Mouse (Mus musculus) kidney, embryonic 14.5 days (tissue): ENCODE results near the gene Olfr235. TPM values are rescaled to one million over a fixed set of nuclear protein-coding genes. Genes with fewer than 3 reads are reported as not detected.
"Not testable (repeated sequence)": the region's sequence is repeated elsewhere in the genome, so short reads cannot be mapped to it uniquely, and the experiment has no call there.

Experiments
- ATAC-seq: fragments of 200-750 bp; cut with Nextera tagmentation; 2 replicates; pipeline ENCODE4 v1.8.0; 2017; ENCODE audit warnings: moderate number of reproducible peaks, mild to moderate bottlenecking, moderate TSS enrichment, moderate library complexity; ENCODE audit not compliant: low FRiP score, low TSS enrichment
- H3K27ac ChIP-seq: fragments of 300-500 bp; sonication (generic); 2 replicates; pipeline ENCODE4 v1.5.1; 2014; ENCODE audit warnings: low read depth, mild to moderate bottlenecking, low read length, moderate library complexity, mixed read lengths
- H3K27me3 ChIP-seq: fragments of 300-500 bp; sonication (generic); 2 replicates; pipeline ENCODE4 v1.6.1; 2014; ENCODE audit warnings: mild to moderate bottlenecking, low read length; ENCODE audit not compliant: control insufficient read depth, insufficient read depth
- H3K36me3 ChIP-seq: fragments of 300-500 bp; sonication (generic); 2 replicates; pipeline ENCODE4 v1.6.1; 2014; ENCODE audit warnings: low read length, mixed read lengths; ENCODE audit not compliant: control insufficient read depth, insufficient read depth
- H3K4me1 ChIP-seq: fragments of 300-500 bp; sonication (generic); 2 replicates; pipeline ENCODE4 v1.6.1; 2014; ENCODE audit warnings: low read length, mixed read lengths; ENCODE audit not compliant: control insufficient read depth, insufficient read depth
- H3K4me2 ChIP-seq: fragments of 300-500 bp; sonication (generic); replicated peaks from 2 replicates; pipeline ENCODE4 v1.6.1; 2014; ENCODE audit warnings: low read depth, mild to moderate bottlenecking, low read length
- H3K4me3 ChIP-seq: fragments of 300-500 bp; sonication (generic); 2 replicates; pipeline ENCODE4 v1.5.1; 2014; ENCODE audit warnings: mild to moderate bottlenecking, low read length
- H3K9ac ChIP-seq: fragments of 300-500 bp; sonication (generic); 2 replicates; pipeline ENCODE4 v1.6.1; 2014; ENCODE audit warnings: low read depth, mild to moderate bottlenecking, low read length, moderate library complexity
- H3K9me3 ChIP-seq: fragments of 300-500 bp; sonication (generic); 2 replicates; pipeline ENCODE4 v1.6.1; 2016; ENCODE audit warnings: low read length; ENCODE audit not compliant: control insufficient read depth
- WGBS: fragments of 180-500 bp; shearing (Covaris S2); extraction: QIAGEN DNeasy Blood & Tissue Kit; methylation state at CpG from one replicate; pipeline ENCODE4 v1.1.7; 2014; 5-methylcytosine and 5-hydroxymethylcytosine counted together
- polyA plus RNA-seq: library from polyadenylated mRNA; unstranded; fragments of >200 nt; fragmentation: Nextera tagmentation; extraction: Ambion mirVana; gene quantifications from 2 replicates; pipeline ENCODE4 v1.2.1, GENCODE M21; 2014

Gene Olfr235
- polyA plus RNA-seq: not detected in 2 replicates

DNA sequence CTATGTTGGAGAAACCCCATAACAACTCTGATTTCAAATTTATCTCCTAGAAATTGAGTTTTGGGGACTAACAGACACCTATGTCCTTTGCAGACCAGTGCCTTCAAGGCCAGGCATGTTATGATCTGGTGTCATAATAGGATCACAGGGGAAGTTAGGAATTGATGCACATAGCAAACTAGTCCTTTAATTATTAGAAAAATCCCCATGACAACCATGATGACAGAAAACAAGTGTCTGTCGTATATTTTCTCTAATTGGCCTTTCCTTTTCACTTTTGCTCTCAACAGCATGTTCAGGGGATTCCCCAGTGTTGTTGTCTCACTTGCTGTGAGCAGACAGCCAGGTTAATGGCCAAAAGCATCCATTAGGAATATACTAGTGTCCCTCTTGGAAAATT is at the start of gene Olfr235:
Olfr235 (plus strand) TSS at position 301 of the 400 bp plus-strand sequence.
- no peak within 1 kb of the TSS for H3K4me3 ChIP-seq
- H3K9me3 ChIP-seq: no peaks in the 10 kb centered on the region
- no peak within 1 kb of the TSS for H3K27ac ChIP-seq
- H3K4me2 ChIP-seq: no peak within 1 kb of the TSS
- H3K4me1 ChIP-seq: no peaks in the 10 kb centered on the region
- H3K27me3 ChIP-seq: no peaks in the 10 kb centered on the region
- H3K36me3 ChIP-seq: no peaks in the 10 kb centered on the region
- ATAC-seq: no peak
- WGBS: 70% methylated on average over 1 of the region's 1 CpGs
- H3K9ac ChIP-seq: no peak within 1 kb of the TSS

GRCm38 (mm10) chr19:12232496-12232895 is 28.3 kb upstream of the Olfr235 start, which contains the start of gene Olfr1432:
TSS of gene Olfr1432 (minus strand) at chr19:12232596.
- not testable (repeated sequence) for H3K27ac ChIP-seq, H3K9ac ChIP-seq, H3K9me3 ChIP-seq, H3K4me3 ChIP-seq, H3K4me1 ChIP-seq, H3K27me3 ChIP-seq, H3K4me2 ChIP-seq, ATAC-seq, H3K36me3 ChIP-seq

DNA sequence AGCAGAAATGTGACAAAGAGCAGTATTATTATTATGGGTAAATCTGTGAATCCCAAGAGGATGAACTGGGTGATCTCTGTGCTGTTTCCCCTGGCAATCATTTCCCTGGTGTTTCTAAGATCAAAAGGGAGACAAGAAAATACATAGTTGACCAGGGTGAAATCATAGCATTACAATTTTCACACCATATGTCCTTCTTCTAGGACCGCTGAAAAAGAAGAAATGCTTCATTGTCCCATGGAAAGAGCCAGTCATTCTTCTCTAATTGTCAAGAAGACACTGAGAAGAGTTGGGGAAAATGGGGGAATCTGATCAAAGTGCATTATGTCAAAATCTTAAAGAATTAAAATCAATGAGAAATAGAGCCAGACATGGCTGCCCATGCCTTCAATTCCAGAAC is 19.3 kb upstream of the Olfr235 start, which contains the start of gene Olfr262:
Olfr262 (minus strand) TSS at position 101 of the 400 bp plus-strand sequence.
- Histone ChIP-seq H3K4me2 (no peak within 1 kb of the TSS), H3K9ac (no peak within 1 kb of the TSS), H3K27ac (no peak within 1 kb of the TSS), H3K9me3 (no peaks in the 10 kb centered on the region), H3K4me3 (no peak within 1 kb of the TSS), H3K27me3 (no peaks in the 10 kb centered on the region), H3K36me3 (no peaks in the 10 kb centered on the region), H3K4me1 (no peaks in the 10 kb centered on the region)
- ATAC-seq: no peak
- WGBS: 82% methylated on average over 1 of the region's 1 CpGs

DNA sequence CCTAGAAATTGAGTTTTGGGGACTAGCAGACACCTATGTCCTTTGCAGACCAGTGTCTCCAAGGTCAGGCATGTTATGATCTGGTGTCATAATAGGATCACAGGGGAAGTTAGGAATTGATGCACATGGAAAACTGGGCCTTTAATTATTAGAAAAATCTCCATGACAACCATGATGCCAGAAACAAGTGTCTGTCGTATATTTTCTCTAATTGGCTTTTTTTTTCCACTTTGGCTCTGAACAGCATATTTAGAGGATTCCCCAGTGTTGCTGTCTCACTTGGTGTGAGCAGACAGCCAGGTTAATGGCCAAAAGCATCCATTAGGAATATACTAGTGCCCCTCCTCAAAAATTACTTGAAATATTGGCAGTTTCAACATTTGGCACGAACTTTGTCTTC is 18.7 kb downstream of the Olfr235 start, which contains the start of gene Olfr1434:
Olfr1434 (plus strand) TSS at position 301 of the 400 bp plus-strand sequence.
- ATAC-seq: no peak

GRCm38 (mm10) chr19:12292979-12293378 is 32.1 kb downstream of the Olfr235 start:
- no peaks in the 10 kb centered on the region for H3K4me1 ChIP-seq
- no peaks in the 10 kb centered on the region for H3K27me3 ChIP-seq
- no peak overlapping the region for H3K4me3 ChIP-seq
- no peak overlapping the region for H3K4me2 ChIP-seq
- H3K9me3 ChIP-seq: no peaks in the 10 kb centered on the region
- no peaks in the 10 kb centered on the region for H3K36me3 ChIP-seq
- ATAC-seq: no peak
- no peak overlapping the region for H3K9ac ChIP-seq
- H3K27ac ChIP-seq: no peak overlapping the region

More for the DNA sequence above, 18.7 kb downstream of the Olfr235 start, which contains the start of gene Olfr1434:
- Histone ChIP-seq H3K4me2 (no peak within 1 kb of the TSS), H3K27me3 (no peaks in the 10 kb centered on the region), H3K4me1 (no peaks in the 10 kb centered on the region), H3K9me3 (no peaks in the 10 kb centered on the region), H3K4me3 (no peak within 1 kb of the TSS), H3K9ac (no peak within 1 kb of the TSS), H3K36me3 (no peaks in the 10 kb centered on the region), H3K27ac (no peak within 1 kb of the TSS)
- WGBS: 78% methylated on average over 2 of the region's 2 CpGs

DNA sequence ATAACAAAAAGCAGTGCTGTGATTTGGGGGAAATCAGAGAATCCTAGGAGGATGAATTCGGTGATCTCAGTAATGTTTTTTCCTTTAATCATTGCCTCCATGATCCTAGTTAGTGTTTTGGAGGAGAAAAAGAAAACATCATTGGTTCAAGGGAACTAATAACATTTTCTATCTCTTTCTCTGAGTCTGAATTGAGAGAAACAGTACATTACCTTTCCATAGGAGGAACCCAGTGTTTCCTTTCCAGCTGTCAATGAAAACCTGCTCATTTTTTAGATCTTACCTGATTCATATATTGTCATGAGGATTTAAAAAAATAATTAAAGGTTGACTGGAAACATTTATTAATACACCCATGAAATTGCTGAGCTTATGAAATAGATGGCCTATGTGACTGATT is 38.2 kb downstream of the Olfr235 start, which contains the start of gene Olfr1436:
Olfr1436 (minus strand) TSS at position 101 of the 400 bp plus-strand sequence.
- H3K36me3 ChIP-seq, ATAC-seq: not testable (repeated sequence)
- WGBS: 72% methylated on average over 1 of the region's 1 CpGs

More for the DNA sequence above, 38.2 kb downstream of the Olfr235 start, which contains the start of gene Olfr1436:
- H3K4me3 ChIP-seq, H3K27ac ChIP-seq, H3K9ac ChIP-seq, H3K4me2 ChIP-seq, H3K4me1 ChIP-seq, H3K9me3 ChIP-seq, H3K27me3 ChIP-seq: not testable (repeated sequence)

Other genes with a start within 250 kb of the Olfr235 start
- gene Olfr1423, start 219.7 kb upstream of the Olfr235 start, polyA plus RNA-seq: not detected in 2 replicates
- gene Olfr1424, start 198.3 kb upstream of the Olfr235 start, polyA plus RNA-seq: not detected in 2 replicates
- not detected in 2 replicates for gene Olfr1425, start 183.3 kb upstream of the Olfr235 start, polyA plus RNA-seq
- gene Olfr1426, start 169.0 kb upstream of the Olfr235 start, polyA plus RNA-seq: not detected in 2 replicates
- not detected in 2 replicates for gene Olfr1427, start 157.7 kb upstream of the Olfr235 start, polyA plus RNA-seq
- not detected in 2 replicates for gene Olfr1428, start 145.1 kb upstream of the Olfr235 start, polyA plus RNA-seq
- not detected in 2 replicates for gene Olfr76, start 137.8 kb upstream of the Olfr235 start, polyA plus RNA-seq
- gene Olfr1555-ps1, start 90.9 kb upstream of the Olfr235 start, polyA plus RNA-seq: not detected in 2 replicates
- gene Olfr1431, start 60.4 kb upstream of the Olfr235 start, polyA plus RNA-seq: not detected in 2 replicates
- gene Olfr1432, start 28.4 kb upstream of the Olfr235 start, polyA plus RNA-seq: not detected in 2 replicates
- gene Olfr262, start 19.4 kb upstream of the Olfr235 start, polyA plus RNA-seq: not detected in 2 replicates
- not detected in 2 replicates for gene Olfr1434, start 18.8 kb downstream of the Olfr235 start, polyA plus RNA-seq
- not detected in 2 replicates for gene Olfr1436, start 38.1 kb downstream of the Olfr235 start, polyA plus RNA-seq
- not detected in 2 replicates for gene Olfr1437, start 64.1 kb downstream of the Olfr235 start, polyA plus RNA-seq
- gene Olfr1438-ps1, start 74.9 kb downstream of the Olfr235 start, polyA plus RNA-seq: not detected in 2 replicates
- gene Olfr1440, start 126.2 kb downstream of the Olfr235 start, polyA plus RNA-seq: not detected in 2 replicates
- not detected in 2 replicates for gene Olfr1441, start 156.4 kb downstream of the Olfr235 start, polyA plus RNA-seq
- not detected in 2 replicates for gene Pfpl, start 166.9 kb downstream of the Olfr235 start, polyA plus RNA-seq
- 0.58 and 0.69 TPM in 2 replicates for gene Mpeg1, start 199.7 kb downstream of the Olfr235 start, polyA plus RNA-seq
- gene Dtx4, start 240.4 kb downstream of the Olfr235 start, polyA plus RNA-seq: 3.9 and 7.5 TPM in 2 replicates